Mouse (Mus musculus): ENCODE data around the gene Smim17.
"Not testable (repeated sequence)": the region's sequence is repeated elsewhere in the genome, so short reads cannot be mapped to it uniquely, and the experiment has no call there.

Gene Smim17

GRCm38 (mm10) chr7:6397996-6398975 is at the start of gene Smim17:
TSS of gene Smim17 (plus strand) at chr7:6398715.
- peak; percentile 53 to 78 for DNase-seq (ENCODE audit: low spot score in 2 of 2)

- no peak for DNase-seq (ENCODE audit: low spot score in 2 of 2)
These were observed 40.4 kb upstream of the Smim17 start for GRCm38 (mm10) chr7:6358121-6358520.

GRCm38 (mm10) chr7:6358937-6359590 is 39.5 kb upstream of the Smim17 start:
- DNase-seq (ENCODE audit: low spot score in 2 of 2): no peak

GRCm38 (mm10) chr7:6360477-6361060 is 37.9 kb upstream of the Smim17 start:
- no peak for DNase-seq (ENCODE audit: low spot score in 2 of 2)

GRCm38 (mm10) chr7:6361756-6362155 is 36.8 kb upstream of the Smim17 start:
- no peak for DNase-seq (ENCODE audit: low spot score in 2 of 2)

GRCm38 (mm10) chr7:6362268-6363046 is 36.1 kb upstream of the Smim17 start:
- DNase-seq (ENCODE audit: low spot score in 2 of 2): peak; percentile 98 to 99

- no peak for DNase-seq (ENCODE audit: low spot score in 2 of 2)
These were observed 35.4 kb upstream of the Smim17 start, which contains the start of gene Zfp78 for GRCm38 (mm10) chr7:6363047-6363488. TSS of gene Zfp78 (plus strand) at chr7:6363280.

GRCm38 (mm10) chr7:6364761-6365160 is 33.8 kb upstream of the Smim17 start:
- no peak for DNase-seq (ENCODE audit: low spot score in 2 of 2)

GRCm38 (mm10) chr7:6367185-6367584 is 31.3 kb upstream of the Smim17 start:
- no peak for DNase-seq (ENCODE audit: low spot score in 2 of 2)

- DNase-seq (ENCODE audit: low spot score in 2 of 2): not testable (repeated sequence)
These were observed 30.4 kb upstream of the Smim17 start for GRCm38 (mm10) chr7:6368146-6368545.

GRCm38 (mm10) chr7:6369460-6369859 is 29.1 kb upstream of the Smim17 start:
- DNase-seq (ENCODE audit: low spot score in 2 of 2): no peak

- DNase-seq (ENCODE audit: low spot score in 2 of 2): no peak
These were observed 25.5 kb upstream of the Smim17 start for GRCm38 (mm10) chr7:6372993-6373392.

GRCm38 (mm10) chr7:6378441-6378840 is 20.1 kb upstream of the Smim17 start:
- DNase-seq (ENCODE audit: low spot score in 2 of 2): peak; percentile 55 to 82

- DNase-seq (ENCODE audit: low spot score in 2 of 2): no peak
These were observed 17.1 kb upstream of the Smim17 start for GRCm38 (mm10) chr7:6381431-6381830.

GRCm38 (mm10) chr7:6383044-6383455 is 15.5 kb upstream of the Smim17 start, which contains the start of gene Zfp28:
TSS of gene Zfp28 (plus strand) at chr7:6383295.
- DNase-seq (ENCODE audit: low spot score in 2 of 2): peak; percentile 82 to 92

- DNase-seq (ENCODE audit: low spot score in 2 of 2): no peak
These were observed 14.5 kb upstream of the Smim17 start for GRCm38 (mm10) chr7:6384011-6384410.

- DNase-seq (ENCODE audit: low spot score in 2 of 2): peak in 1 of 2 experiments; percentile 47
These were observed 11.5 kb upstream of the Smim17 start for GRCm38 (mm10) chr7:6386995-6387394.

- DNase-seq (ENCODE audit: low spot score in 2 of 2): no peak
These were observed 9.5 kb upstream of the Smim17 start for GRCm38 (mm10) chr7:6388971-6389370.

- no peak for DNase-seq (ENCODE audit: low spot score in 2 of 2)
These were observed 9.1 kb upstream of the Smim17 start for GRCm38 (mm10) chr7:6389449-6389848.

- DNase-seq (ENCODE audit: low spot score in 2 of 2): peak in 1 of 2 experiments; percentile 73
These were observed 11.5 kb downstream of the Smim17 start, which contains the start of gene Gm20715 for GRCm38 (mm10) chr7:6410043-6410442. TSS of gene Gm20715 (plus strand) at chr7:6410277.
